Mouse (Mus musculus) large intestine, adult 2 months (tissue): Measurements from ENCODE around the gene Uggt1. TPM values are rescaled to one million over a fixed set of nuclear protein-coding genes. Genes with fewer than 3 reads are reported as not detected.

Experiments used
- DNase-seq: peaks from one replicate; pipeline ENCODE4 v3.0.0-alpha.2; 2012; ENCODE audit warnings: low read depth, low spot score
- WGBS: fragments of 180-500 bp; shearing (Covaris S2); methylation state at CpG from one replicate; pipeline ENCODE4 v1.1.7; 2018; 5-methylcytosine and 5-hydroxymethylcytosine counted together
- polyA plus RNA-seq: library from polyadenylated mRNA; depleted of rRNA; stranded (reverse); fragments of >200 nt; gene quantifications from 2 replicates; pipeline ENCODE4 v1.2.3, GENCODE M21; 2012

Uggt1 gene
- polyA plus RNA-seq, 1 experiment, result 18.5 TPM

DNA sequence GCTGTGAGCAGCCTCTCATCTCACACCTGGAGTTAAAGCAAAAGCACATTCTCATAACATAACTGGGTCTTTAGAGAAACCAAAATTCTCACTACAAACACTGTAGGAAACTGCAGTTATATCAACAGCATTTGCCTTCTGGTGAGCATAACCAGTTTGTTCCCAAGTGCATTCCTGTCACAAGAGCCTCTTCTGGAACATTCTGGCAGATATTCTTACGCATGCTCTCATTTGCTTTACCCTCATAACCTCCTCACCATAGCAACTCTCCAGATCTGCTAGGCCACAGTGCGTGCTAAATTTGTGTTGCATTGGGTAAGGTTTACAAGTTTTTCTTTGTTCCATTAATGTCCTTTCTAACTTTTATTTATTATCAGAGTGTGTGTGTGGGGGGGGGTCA lies 14.8 kb upstream of the Uggt1 start:
- 91% methylated on average over 2 of the region's 2 CpGs for WGBS
- no peak for DNase-seq

GRCm38 (mm10) chr1:36258631-36259030 lies 14.1 kb upstream of the Uggt1 start:
- 53% methylated on average over 2 of the region's 2 CpGs for WGBS
- no peak for DNase-seq

DNA sequence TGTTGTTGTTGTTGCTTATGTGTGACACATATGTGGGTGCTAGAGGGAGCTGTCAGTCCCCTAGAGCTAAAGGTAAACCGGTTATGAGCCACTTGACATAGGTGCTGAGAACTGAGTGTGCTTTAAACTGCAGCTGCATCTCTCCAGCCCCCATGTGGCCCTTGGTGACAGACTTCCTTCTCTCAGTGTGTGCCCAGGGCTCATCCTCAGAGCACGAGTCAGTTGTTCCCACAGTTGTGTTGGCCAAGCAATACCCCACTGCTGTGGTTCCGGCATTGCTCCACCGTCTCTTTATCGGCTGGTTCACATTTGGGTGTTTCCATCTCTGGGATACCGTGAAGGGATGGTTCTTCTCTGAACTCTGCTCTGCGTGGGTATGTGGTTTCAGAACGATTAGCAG lies 12.8 kb upstream of the Uggt1 start:
- no peak for DNase-seq
- 85% methylated on average over 8 of the region's 8 CpGs for WGBS

DNA sequence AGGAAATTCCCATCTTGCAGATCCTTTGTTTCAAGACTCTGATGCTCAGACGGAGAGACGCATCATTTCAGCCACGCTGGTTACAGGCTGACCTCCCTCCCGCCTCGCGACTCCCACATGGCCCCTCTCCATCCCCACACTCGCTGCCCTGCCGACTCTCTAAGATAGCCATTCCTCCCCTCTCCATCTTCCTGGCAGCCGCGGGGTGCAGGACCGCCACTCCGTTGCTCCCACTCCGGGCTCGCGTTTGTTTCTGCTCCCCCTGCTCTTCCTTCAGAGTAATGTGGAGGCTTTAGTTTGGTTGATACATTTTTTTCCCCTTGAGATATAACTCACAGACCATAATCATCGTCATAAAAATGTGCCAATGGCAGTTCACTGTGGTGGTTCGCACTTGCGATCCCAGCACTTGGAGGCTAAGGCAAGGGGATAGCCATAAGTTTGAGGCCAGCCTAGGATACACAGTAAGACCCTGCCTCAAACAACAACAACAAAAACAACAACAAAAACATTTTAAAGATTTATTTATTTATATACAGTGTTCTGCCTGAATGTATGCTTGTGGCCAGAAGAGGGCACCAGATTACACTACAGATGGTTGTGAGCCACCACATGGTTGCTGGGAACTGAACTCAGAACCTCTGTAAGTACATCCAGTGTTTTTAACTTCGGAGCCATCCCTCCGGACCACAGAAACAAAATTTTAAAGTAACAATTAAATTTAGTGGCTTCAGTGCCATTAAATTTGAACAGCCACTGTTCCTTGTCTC lies 11.5 kb upstream of the Uggt1 start:
- no peak for DNase-seq
- 66% methylated on average over 20 of the region's 20 CpGs for WGBS

- DNase-seq, result no peak
- 8% methylated on average over 25 of the region's 25 CpGs for WGBS
Observed at GRCm38 (mm10) chr1:36254635-36255360, 10.3 kb upstream of the Uggt1 start.

- DNase-seq, result no peak
- 3% methylated on average over 6 of the region's 6 CpGs for WGBS
Observed at GRCm38 (mm10) chr1:36252791-36253190, 8.3 kb upstream of the Uggt1 start.

- no peak for DNase-seq
- whole genome bisulfite sequencing, result 12% methylated on average over 9 of the region's 9 CpGs
Observed at GRCm38 (mm10) chr1:36251426-36251825, 6.9 kb upstream of the Uggt1 start.

DNA sequence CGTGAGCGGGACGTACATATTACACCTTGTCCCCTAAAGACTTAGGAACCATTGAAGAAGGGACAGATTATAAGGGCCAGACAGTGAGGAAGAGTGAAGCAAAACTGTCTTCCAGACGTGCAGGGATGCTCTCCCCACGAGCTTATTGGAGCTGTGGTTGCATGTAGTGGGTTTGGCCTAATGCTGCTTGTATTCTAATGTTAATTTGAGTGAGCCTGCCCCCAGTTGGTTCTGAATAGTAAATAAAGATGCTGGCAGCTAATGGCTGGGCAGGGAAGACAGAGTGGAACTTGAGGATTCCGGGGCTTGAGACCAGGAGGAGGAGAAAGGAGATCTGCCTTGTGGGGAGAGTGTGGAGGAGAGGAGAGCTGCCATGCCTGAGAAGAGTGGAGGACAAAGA lies 2.2 kb upstream of the Uggt1 start:
- WGBS, result 52% methylated on average over 6 of the region's 6 CpGs
- DNase-seq, result no peak

- WGBS, result 80% methylated on average over 4 of the region's 4 CpGs
- DNase-seq, result no peak
Observed at GRCm38 (mm10) chr1:36244828-36245215, 302 bp upstream of the Uggt1 start.

DNA sequence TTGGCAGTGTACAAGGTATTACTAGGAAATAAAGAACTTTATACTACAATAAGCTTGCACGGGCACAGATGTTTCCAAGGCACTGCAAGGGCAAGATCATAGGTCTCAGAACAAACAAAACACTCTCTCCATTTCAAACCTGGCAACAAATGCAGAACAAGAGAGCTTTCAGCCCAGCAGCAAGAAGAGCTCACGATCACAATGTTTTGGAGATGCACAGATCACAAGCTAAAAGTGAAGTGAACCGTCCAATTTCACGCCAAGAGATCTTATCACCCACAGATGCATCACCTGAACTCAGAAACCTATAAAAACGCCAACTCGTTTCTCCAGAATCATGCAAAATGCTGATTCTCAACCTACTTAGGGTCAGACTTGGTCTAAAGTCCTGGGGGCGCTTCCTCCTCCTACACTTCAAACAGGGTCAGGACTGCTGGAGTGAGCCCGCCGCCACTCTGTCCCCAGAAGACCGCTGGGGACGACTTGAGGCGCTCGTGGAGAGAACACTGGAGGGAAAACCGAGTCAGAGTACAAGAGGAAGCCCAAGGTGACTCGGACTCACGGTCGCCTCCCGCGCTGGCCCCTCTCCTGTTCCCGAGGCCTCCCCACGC lies 968 bp downstream of the Uggt1 start:
- no peak for DNase-seq
- under 1% methylated on average over 21 of the region's 21 CpGs for WGBS

DNA sequence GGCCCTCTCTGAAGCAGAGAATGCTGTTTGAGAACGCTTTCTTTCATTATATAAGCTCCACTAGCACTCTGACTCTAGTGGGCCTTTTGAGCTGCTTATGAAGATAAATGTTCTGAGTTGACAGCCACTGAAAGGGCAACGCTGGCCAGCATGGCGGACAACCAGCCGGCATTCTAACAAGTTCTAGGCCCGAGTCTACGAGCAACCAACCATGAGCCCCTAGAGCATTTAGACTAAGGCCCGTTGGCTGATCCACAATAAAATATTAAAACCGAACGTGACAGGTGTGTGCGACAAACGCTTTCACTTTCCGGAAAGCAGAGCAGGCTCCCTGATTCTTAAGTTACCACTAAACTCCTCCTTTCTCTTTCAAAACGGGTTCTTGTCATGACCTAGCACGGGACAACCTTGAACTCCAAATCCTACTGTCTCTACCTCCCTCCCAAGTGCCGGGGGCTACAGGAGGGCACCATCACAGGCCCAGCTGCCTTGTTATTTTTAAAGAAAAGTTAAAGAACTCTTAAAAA lies 2.6 kb downstream of the Uggt1 start:
- DNase-seq, result no peak

DNA sequence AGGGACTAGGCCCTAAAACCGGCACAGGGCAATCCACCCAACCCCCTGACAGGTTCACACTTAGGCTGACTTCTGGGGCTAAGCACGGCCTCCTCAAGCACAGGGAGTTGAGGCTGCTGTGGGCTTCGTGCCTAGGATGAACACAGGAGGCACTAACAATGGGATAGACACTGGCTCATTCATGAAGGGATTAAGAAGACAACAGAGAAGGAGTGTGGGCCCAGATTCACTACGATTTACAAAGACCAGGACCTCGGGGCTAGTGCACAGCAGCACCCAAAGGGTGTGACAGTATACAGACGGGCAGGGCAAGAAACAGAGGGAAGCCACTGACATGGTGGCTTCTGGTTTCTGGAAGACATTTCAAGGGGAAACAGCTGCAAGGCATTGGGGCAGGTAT lies 4.3 kb downstream of the Uggt1 start:
- DNase-seq, result no peak
- WGBS, result 59% methylated on average over 6 of the region's 6 CpGs

More for the DNA sequence above, 2.6 kb downstream of the Uggt1 start:
- 35% methylated on average over 15 of the region's 15 CpGs for WGBS

DNA sequence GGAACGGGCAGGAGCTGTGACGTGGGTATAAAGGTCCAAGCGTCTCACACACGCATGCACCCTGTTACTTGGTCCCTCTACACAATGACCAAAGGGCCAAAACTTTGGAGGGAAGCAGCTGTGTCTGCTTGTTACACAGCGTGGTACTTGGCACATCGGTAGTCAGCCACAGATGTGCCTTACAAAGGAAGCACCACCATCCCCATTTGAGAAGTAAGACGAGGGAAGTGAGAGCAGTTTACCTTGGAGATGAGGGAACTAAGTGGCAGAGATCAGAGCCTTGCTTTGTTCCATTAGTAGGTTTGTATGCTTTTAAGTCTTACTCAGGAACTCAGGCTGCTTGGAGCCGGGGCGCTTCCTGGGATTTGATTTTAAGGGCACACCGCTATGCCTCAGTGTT lies 5.1 kb downstream of the Uggt1 start:
- no peak for DNase-seq
- 87% methylated on average over 10 of the region's 10 CpGs for whole genome bisulfite sequencing

DNA sequence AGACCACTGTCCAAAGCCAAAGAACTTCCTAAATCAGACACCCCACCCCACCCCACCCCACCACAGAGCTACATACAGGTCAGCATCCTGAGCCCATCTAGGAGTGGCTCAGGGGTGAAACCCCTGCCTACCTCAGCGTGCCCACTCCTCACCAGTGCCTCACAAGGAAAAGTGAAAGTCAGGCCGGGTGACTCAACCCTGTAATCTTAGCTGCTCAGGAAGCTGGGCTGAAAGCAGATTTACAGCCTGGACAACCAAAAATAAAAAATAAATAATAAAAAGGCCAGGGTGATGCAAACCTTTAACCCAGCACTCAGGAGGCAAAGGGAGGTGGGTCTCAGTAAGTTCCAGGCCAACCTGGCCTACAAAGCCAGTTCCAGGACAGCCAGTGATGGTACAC lies 8.7 kb downstream of the Uggt1 start:
- WGBS, result 49% methylated on average over 2 of the region's 2 CpGs

GRCm38 (mm10) chr1:36235057-36235639 lies 9.4 kb downstream of the Uggt1 start:
- WGBS, result 51% methylated on average over 9 of the region's 9 CpGs
- DNase-seq, result no peak

More for the DNA sequence above, 8.7 kb downstream of the Uggt1 start:
- DNase-seq, result no peak

- DNase-seq, result no peak
- WGBS, result 87% methylated on average over 6 of the region's 6 CpGs
Observed at GRCm38 (mm10) chr1:36233218-36233617, 11.3 kb downstream of the Uggt1 start.

GRCm38 (mm10) chr1:36230919-36231705 lies 13.4 kb downstream of the Uggt1 start:
- no peak for DNase-seq
- 84% methylated on average over 7 of the region's 7 CpGs for WGBS

DNA sequence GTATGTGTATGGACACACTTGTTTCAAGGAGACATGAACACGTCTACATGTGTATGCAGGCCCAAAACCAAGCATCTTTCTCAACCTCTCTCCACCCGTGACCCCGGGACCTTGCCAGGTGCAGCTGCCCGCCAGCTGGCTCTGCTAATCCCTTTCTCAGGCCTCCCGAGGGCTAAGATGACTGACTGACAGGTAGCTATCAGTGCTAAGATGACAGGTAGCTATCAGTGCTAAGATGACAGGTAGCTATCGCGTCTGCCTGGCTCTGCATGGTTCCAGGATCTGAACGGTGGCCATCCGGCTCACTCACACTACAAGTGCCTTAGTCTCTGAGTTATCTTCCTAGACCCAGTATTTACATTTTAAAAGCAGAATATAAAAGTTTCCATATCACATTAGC lies 16.1 kb downstream of the Uggt1 start:
- WGBS, result 80% methylated on average over 9 of the region's 9 CpGs
- no peak for DNase-seq

- no peak for DNase-seq
- 81% methylated on average over 3 of the region's 3 CpGs for WGBS
Observed at GRCm38 (mm10) chr1:36224648-36225047, 19.9 kb downstream of the Uggt1 start.
